Mouse (Mus musculus) CD4-positive helper T cell, adult 2 months (primary cell): ENCODE measurements around the gene Cmbl.

Experiments used
- DNase-seq: peaks from one replicate; pipeline ENCODE4 v3.0.0-alpha.2; 2012; ENCODE audit warnings: low read depth, missing footprints, low spot score

Cmbl gene

DNA sequence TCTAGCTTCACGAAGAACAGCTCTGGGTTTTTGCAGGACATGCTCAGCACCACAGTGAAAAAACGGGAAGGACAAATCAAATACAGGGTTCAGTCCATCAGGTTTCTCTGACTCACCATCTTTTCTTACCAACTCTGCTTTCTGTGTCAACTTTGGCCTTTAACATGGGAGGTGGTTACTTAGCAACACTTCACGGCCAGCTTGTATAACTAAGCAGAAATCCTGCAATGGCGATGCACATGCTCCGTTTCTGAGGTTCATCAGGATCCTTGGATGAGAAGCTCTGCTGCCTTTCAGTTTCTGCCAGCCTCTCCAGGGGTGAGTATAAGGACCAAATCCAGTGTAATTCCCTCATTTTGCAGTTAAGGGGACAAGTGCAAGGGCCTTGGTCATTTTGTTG, at the start of gene Cmbl:
Gene Cmbl (plus strand): TSS at position 206 of the 400 bp plus-strand sequence.
- DNase-seq = no peak

GRCm38 (mm10) chr15:31517186-31517585, 48.0 kb upstream of the Cmbl start:
- DNase-seq = no peak

GRCm38 (mm10) chr15:31518371-31518770, 46.8 kb upstream of the Cmbl start:
- DNase-seq = no peak

DNA sequence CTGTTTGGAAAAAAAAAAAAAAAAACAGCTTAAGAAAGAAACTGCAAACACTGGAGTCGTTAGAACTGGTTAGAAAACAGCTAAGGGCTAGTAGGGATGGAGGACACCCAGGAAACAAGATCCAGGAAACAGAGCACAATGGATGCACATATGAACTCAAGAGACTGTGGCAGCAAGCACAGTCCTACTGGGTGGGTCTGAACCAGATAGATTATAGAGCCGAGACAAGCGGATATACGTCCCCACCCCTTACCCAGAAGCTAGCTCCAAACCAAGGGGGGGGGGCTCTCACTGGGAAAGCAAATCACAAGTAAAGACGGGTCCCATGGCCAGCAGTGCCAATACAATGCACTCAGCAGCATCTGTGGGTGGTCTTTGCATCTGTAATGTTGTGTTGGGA, 46.2 kb upstream of the Cmbl start:
- DNase-seq = no peak

- no peak for DNase-seq
Observed at GRCm38 (mm10) chr15:31526463-31526862, 38.7 kb upstream of the Cmbl start.

GRCm38 (mm10) chr15:31528477-31528876, 36.7 kb upstream of the Cmbl start:
- no peak for DNase-seq

GRCm38 (mm10) chr15:31529103-31529502, 36.1 kb upstream of the Cmbl start:
- no peak for DNase-seq

DNA sequence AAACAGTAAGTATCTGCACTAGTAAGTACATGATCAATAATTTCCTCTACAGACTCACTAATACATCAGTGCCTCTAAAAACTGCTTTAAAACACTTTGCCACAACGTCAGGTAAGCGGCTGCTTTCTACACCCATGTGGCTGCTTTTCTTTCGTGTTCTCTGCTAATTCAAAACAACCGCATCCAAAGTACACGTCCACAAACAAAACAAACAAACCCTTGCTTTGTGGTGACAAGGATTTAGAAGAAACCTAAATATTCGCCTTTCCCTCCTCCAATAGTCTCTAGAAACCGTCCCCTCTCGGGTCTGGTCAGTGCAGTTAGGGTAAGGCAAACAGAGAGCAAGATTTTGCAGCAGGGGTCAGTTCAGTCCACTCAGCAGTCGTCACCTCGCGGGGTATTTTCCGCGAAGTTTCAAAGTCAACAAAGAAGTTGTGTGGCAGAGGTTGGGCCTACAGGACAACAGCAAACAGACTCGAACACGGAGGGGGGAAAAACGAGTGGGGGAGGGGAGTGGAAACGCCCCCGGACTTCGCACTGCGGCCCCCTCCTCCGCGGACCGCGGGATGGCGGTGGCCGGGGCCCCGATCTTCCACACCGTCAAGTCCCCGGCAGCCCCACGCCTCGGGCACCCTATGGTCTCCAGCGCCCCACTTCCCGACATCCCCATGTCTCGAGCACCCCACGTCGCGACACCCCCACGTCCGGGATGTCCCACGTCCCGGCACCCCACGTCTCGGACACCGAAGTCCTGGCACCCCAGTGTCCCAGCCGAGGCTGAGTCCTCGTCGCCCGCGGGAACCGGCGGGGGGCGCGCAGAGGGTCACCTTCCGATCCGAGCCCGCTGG, 35.2 kb upstream of the Cmbl start:
- peak; percentile 54 for DNase-seq

DNA sequence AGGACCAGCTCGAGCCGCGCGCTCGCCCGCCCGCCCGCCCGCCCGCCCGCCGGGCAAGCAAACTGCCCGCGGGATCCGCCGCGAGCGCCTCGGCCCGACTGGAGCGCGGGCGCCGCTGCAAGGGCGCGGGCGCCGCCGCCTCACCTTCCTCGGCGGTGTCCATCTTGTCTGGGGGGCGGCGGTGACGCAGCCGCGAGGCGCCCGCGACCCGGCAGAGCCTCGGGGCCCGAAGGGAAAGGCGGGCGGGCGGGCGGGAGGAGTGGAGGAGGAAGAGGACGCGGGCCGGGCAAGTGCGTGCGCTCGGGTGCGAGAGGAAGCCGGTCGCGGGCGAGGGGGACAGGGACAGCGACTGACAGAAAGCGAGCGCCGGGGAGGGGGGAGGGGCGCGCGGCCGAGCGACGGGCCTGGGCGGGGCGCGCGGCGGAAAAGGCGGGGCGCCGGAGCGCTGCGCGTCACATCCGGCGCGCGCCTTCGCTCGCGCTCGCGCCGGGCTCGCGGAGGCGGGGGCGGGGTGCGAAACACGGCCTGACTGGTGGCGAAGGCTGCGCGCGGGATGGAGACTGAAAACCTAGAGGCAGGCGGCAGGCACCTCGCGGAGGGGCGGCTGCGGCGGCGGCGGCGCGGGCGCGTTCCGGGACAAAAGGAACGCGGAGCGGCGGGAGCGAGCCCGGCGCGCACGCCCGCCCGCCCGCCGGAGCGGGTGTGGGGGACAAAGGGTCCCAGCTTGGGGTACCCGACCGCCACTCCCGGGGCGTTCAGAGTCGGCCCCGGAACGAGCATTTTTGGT, 34.3 kb upstream of the Cmbl start, which contains the start of gene March6:
Gene March6 (minus strand): TSS at position 395 of the 787 bp plus-strand sequence.
- peak; percentile 94 for DNase-seq

- peak; percentile 47 for DNase-seq
Observed at GRCm38 (mm10) chr15:31531446-31532330, 33.5 kb upstream of the Cmbl start.

GRCm38 (mm10) chr15:31532331-31533021, 32.7 kb upstream of the Cmbl start:
- DNase-seq = no peak

DNA sequence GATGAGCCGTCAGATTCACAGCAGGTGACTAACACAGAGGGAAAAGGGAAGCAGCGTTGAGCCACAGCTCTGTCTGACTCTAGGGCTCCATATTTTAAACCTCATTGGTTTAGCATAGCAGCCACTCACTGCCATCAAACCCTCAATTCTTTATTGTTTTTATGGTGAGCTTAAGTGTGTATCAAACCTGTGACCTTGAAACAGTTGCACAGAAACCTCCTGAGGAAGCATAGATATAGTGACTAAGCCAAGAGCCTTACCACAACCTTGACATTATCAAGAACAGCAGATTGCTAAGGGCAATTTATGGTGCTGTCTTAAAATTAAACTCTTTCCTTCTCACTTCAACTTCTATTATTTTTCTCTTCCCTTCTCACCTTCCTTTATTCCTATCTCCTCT, 31.7 kb upstream of the Cmbl start:
- no peak for DNase-seq

- no peak for DNase-seq
Observed at GRCm38 (mm10) chr15:31534421-31535258, 30.5 kb upstream of the Cmbl start.

GRCm38 (mm10) chr15:31535259-31535855, 29.8 kb upstream of the Cmbl start:
- no peak for DNase-seq

DNA sequence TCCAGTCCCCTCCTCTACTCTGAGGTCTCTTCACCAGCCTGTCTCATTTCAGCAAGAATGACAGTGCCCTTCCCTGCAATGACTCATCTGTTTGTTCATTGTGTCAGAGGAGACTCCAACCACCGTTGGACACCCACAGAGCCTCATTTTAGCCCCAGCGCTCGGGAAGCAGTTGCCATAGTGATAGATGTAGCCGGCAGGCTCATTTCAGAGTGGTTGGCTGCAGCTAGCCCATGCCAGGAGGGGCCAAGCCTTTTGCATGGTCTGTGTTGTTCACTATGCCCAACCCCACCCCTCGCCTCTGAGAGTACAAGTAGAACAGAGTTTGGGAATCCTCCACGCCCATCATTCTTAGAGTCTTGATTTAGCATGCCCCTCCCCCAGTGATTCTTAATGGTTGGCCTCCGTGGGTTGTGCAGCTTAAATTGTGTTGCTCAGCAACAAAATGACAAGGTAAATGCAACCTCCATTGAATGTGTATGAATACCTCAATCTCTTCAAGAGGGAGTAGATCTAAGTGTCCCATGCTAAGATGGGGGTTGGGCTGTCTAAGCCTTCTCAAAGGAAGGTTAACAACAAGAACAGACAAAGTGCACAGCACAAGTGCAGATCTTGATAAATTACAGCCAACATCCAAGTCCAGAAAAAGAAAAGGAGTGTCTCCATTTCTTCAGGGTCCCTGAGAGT, 29.0 kb upstream of the Cmbl start:
- DNase-seq = no peak

- no peak for DNase-seq
Observed at GRCm38 (mm10) chr15:31537706-31538105, 27.5 kb upstream of the Cmbl start.

DNA sequence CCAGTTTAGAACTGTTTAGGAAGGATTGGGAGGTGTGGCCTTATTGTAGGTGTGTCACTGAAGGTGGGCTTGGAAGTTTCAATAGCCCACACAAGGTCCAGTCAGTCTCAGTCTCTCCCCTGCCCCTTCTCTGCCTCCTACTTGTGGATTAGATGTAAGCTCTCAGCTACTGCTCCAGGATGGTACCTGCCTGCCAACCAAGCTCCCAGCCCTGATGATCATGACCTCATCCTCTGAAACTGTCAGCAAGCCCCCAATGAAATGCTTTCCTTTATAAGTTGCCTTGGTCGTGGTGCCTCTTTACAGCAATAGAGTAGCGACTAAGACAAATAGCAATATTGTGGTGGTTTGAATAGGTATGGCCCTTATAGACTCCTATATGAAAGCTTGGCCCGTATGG, 26.8 kb upstream of the Cmbl start:
- DNase-seq = no peak

DNA sequence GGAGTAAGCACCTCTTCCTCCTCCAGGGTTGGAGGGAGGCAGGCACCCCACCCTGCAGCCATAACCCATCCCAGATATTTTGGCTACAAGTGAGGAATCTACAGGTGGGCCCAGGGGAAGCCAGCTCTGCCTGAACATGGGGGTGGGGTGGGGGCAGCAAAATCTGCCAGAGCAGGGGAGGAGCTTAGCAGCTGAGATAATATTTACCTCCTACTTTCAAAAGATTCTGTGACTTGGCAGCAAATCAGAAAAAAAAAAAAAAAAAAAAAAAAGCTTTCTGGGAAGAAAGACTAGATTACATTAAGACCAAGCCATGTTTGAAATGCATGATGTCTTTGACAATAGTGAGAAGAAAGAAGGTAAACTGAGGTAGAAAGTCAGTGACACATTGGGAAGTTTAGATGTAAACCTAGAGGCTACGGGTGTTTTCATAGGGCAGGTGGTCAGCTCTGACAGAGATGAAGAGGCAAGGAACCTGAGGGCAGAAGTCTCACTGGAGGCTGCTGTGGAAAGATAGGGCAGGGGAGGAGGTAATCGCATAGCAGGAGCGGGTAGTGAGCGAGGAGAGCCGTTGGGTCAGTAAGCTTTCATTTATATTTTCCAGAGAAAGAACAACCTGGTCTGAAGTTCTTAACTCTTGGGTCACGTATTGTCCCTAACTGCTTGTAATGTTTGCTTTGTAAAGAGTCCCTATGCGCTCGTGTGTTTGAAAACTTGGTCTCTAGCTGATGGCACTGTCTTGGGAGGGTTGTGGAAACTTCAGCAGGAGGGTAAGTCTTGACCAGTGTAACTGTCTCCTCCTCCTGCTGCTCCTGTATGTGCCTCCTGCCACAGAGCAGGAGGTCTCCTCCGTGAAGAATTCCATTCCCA, 25.3 kb upstream of the Cmbl start:
- no peak for DNase-seq
